Mouse (Mus musculus) naive thymus-derived CD4-positive, alpha-beta T cell, adult 2 months (primary cell): Measurements from ENCODE around the gene Usp30.

Source experiments
- DNase-seq: peaks from one replicate; pipeline ENCODE4 v3.0.0-alpha.2; 2011; ENCODE audit warnings: low read depth

Gene Usp30

DNA sequence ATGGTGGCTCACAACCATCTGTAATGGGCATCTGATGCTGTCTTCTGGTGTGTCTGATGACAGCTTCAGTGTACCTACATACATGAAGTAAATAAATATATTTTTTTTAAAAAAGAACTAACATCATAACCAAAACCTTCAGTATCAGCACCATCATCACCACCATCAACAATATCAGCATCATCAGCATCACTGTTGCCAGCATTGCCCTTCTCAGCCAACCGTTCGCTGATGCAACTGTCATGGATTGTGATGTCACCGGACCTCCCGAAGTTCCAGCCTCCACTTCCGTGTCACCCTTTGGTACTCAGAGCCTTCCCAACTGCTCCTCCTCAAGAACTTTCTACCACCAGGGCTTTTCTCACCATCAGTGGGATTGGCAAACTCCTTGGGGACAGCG, at the start of gene Usp30:
TSS of gene Usp30 (plus strand) at position 301 of the 400 bp plus-strand sequence.
- DNase-seq: no peak

DNA sequence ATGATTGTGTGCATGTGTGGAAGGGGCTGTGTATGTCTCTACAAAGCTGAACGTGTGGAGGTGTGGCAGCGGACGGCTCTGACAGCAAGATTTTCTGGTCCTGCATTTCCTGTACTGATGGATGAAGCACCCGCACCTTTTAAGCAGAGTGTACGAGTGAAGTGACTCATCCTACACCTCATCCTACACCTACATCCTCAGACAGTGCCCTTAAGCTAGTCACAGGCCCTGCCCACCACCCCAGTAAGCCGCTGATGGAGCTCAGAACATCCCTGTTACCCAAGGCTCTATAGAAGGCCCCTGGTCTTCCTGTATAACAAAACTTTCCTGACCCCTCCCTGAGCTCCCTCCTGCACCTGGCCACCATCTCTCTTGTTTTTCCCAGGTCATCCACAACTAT, 40.9 kb upstream of the Usp30 start:
- no peak for DNase-seq

DNA sequence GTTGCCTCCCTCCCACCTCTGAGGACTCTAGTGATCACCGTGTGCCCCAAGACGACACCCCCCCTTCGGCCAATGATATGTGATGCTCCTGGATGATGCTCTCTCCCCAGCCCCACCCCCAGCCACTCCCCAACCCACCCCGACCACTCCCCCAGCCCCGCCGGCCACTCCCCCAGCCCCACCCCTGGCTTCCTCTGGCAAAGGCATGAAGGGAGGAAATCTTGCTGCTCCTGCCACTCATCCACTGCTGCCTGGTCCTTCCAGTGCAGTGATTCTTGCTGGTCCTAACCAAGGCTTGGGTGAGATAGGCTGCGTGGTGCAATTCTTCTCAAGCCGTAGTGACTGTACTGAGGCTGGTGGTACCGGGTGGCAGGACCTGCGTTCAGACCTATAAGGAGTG, 40.4 kb upstream of the Usp30 start:
- DNase-seq: no peak

DNA sequence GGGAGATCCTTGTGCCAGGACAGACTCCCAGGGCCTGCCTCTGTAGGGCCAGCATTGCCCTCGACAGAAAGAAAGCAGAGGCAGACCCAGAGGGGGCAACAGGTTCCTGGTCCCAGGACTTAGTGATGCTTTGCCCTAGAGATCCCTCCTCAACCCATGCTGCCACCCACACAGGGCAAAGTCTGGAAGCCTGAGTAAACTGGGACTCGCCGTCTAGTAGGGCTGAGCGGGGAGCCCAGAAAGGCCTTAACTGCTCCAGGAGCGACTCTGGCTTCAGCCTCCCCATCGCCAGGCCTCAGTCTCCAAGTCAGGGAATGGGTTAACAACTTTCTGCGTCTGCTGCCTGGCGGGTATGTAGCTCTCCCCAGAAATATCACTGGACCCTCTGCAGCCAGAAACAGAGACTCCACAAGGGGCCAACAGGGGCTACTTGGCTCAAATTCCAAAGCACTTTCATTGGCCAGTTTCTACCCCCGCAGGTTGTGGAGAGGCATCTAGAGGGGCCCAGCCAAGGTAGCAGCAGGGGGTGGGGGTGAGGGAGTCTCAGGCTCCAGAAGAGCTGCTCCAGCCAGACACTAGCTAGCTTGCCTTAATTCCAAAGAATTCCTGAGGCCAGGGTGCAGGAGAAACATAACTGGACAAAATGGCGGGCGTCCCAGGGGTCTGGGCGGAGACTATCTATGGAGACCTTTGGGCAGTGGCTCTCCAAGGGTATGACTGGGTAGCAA, 37.9 kb upstream of the Usp30 start:
- DNase-seq: no peak

DNA sequence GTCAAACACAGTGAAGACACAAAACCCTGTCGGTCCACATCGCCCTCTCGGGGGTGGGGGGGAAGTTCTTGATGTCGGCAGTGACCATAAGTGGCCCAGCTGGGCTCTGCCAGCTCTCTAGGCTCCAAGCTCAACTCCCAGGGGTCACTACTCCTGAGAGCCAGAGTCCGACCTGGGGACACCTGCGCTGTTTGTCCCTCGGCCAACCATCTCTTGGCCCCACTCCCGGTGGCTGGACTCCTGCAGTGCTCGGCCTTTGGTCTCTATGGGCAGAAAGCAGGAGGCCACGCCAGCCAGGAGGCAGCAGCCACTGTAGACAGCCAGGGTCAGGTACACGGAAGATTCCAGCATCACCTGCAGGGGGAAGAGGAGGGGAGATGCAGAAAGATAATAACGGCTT, 37.1 kb upstream of the Usp30 start:
- no peak for DNase-seq

DNA sequence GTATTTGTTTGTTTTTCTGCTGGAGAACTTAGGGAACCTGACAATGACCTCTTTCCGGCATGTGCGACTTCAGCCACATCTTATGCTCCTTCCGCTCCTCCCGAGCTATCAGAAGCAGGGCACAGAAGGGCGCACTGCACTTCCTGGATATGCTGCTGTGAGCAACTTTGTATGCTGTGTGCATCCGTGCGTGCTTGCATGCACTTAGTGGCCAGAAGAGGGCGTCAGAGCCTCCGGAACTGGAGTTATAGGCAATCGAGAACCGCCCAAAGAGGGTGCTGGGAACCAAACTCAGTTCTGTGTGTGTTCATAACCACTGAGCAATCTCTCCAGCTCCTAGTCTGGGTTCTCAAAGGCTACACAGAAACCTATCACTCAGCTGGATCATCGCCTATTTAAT, 34.6 kb upstream of the Usp30 start:
- DNase-seq: no peak

DNA sequence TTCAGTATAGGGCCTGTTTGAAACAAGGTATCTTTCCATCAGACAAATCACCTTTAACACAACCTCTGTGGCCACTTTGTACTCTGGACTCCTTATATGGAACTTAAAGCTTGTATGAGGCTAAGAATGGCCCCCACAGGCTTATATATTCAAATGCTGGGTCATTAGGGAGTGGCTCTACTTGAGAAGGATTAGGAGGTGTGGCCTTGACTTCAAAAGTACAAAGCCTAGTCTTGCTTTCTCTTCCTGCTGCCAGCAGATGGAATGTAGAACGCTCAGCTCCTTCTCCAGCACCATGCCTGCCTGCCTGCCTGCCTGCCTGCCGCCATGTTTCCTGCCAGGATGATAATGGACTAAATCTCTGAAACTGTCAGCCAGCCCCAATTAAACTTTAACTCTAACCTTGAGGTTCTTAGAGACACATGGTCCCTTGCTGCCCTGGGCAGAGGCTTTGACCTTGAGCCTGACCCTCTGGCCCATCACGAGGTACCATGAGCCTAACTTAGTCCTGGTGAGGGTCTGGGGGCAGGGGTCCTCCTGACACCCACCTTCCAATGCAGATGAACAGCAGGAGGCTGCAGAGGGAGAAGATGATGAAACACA, 33.0 kb upstream of the Usp30 start:
- no peak for DNase-seq

DNA sequence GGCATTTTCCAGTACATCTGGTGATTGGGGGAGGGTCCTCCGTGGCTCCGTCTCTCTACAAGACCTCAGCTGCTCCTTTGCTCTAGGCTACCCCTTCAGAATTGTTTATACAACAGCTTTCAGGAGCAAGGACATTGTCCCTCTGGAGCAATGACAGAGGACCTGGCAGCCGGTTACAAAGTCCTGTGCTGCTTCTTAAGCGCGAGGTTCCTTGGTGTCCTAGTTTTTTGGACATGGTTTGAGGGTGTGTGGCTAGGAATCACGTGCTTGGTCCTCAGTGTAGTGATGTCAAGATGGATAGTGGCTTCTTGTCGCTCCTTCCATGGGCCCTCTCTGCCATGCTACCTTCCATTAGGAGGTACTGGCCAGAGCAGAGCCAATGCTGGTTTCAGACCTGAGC, 30.9 kb upstream of the Usp30 start:
- DNase-seq: no peak

DNA sequence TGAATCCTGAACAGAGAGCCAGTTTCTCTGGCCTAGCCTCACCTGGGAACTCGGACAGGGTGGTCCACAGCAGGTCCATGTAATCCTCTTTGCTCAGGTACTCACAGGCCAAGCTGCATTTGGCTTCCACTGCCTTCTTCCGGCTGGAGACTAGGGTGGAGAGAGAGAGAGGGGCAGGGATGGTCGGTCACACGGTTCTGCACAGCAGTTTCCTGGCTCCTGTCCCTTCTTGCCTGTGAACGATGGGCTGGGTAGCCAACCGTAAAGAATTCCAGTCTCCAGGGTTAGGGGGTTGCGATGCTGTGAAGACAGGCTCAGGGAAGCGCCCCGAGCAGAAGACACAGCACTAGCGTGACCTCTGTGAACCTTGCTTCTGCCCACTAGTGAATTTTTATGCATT, 30.1 kb upstream of the Usp30 start:
- DNase-seq: no peak

DNA sequence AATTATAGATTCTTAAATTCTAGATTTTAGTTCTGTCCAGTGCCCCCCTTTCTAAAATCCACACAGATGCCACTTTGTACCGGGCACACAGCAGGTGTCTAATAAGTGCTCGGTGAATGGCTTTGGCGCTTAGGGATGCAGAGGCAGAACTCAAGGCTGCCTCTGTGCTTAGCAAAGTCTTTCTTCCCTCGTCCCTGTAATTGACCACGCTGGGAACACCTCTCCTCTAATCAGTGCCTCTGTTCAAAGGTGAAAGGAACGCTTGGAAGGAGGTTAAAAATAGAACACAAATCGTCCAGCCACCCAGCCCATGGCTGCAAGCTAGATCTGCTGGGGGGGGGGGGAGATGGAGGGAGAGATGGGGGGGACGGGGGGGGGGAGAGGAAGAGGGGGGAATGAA, 24.8 kb upstream of the Usp30 start:
- DNase-seq: no peak

DNA sequence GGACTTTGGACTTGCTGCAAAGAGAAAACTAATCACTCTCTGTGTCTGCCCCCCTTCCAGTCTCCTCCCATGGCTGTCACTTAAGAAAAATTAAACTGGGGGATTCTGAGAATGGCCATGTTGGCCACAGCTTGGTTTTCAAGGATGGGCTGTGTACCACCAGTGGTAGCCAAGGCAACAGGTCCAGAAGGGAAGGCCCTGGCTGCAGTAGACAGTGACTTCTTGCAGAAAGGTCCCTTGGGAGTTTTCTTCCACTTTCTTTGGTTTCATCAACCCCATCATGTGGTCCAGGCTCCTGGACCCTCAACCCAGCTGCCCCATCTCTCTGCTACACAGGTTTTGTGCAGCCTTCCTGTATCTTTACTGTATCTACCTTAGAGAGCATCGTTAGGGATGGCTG, 24.4 kb upstream of the Usp30 start:
- no peak for DNase-seq

DNA sequence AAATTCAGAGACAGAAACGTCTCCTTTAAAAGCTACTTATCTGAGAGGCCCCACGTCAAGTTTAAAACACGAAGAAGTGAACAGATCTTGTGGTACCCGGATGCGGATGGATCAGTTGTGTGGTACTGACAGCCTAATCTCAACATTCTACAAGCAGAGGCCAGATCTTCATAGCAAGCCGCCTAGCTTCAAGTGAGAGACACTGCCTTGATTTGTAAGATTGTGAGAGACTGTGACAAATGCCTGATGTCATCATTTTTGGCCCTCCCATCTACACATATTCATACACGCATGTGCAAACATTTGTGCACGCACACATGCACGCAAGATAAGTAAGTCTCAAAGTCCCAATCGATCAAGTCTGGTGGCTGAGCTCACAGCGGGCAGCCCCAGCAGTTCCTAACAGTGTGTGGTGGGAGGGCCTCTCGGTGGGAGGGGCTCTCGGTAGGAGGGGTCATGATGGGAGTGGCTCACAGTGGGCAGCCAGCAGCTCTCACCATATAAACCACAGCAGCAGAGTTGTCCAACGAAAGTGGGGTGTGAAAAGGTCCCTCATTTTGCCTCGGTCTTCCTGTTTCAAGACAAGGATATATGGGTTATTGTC, 23.8 kb upstream of the Usp30 start:
- DNase-seq: peak; percentile 7

DNA sequence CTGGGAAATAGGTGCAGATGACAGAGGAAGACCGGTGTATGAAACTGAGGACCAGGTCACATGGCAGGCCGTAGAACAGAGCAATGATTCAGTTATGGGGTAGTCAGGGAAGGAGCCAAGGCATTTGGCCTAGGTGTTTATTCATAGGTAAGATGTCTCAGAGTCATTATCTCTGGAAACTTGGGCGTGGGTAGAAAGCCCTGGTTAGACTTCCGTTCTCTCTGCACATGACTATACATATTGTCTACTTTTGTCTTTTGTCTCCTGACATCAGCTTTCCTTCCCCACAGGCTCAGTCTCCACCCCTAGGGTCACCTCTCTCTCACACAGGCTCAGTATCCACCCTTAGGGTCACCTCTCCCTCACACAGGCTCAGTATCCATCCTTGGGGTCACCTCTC, 21.5 kb upstream of the Usp30 start:
- no peak for DNase-seq

DNA sequence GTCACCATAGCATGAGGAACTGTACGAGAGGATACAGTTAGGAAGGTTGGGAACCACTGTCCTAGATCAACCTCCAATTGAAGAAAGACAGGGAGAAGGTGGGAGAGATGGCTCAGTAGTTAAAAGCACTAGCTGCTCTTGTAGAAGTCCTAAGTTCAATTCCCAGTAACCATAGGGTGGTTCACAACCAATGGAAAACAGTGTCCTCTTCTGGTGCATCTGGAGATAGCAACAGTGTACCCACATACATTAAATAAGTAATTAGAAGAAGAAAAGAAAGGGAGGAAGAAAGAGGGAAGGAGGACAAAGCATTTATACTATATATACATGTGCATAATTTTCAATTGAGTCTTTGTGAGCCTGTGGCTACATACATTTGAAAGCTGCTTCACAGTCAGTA, 20.1 kb upstream of the Usp30 start:
- DNase-seq: peak; percentile 28

DNA sequence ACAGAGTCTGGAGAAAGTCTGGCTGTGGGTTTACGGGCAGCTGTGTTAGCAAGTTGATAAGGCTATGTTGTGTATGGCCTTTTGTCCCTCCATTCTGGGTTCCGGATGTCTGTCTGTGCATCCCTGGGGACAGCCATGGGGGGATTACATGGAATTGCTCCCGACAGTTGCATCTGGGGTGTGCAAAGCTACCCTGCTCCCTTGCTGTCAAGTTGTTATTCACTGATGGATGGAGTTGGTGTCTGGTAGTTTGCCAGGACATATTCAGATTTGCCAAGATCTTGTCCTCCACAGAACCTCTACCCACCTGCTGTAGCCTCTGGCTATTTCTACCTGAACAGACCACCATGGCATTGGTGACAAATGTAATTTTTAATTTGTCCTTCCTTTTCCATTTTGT, 19.1 kb upstream of the Usp30 start:
- DNase-seq: no peak

DNA sequence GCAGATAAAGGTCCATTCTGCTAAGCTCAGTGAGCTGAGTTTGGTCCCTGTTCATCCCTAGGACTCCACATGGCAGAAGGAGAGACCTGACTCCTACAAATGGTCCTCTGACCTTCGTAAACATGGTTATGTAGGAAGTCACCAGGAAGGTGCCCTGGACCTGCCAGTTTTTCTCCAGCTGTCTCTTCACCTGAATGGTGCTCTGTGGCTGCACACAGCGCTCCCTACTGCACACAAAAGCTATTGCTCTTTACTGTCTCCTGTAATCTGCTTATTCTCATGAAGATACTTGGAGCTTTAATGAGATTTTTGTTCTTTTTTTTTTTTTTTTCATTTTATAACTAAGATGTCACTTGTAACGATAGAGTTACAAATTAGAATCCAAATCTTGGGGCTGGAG, 18.7 kb upstream of the Usp30 start:
- no peak for DNase-seq

DNA sequence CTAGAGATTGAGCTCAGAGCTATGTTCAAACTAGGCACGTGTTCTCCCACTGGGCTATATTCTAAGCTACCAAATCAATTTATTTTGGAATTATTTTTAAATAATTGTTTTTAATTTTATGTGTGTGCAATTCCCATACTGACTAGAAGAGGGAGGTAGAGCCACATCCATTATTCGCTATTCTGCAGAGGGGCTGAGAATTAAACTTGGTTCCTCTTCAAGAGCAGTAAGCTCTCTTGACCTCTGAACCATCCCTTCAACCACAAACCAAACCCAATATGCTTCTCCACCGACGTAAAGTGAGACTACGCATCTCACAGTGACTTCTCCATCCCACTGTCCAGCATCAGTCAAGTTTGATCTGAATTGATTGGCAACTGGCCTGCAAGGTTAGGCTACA, 18.1 kb upstream of the Usp30 start:
- no peak for DNase-seq

DNA sequence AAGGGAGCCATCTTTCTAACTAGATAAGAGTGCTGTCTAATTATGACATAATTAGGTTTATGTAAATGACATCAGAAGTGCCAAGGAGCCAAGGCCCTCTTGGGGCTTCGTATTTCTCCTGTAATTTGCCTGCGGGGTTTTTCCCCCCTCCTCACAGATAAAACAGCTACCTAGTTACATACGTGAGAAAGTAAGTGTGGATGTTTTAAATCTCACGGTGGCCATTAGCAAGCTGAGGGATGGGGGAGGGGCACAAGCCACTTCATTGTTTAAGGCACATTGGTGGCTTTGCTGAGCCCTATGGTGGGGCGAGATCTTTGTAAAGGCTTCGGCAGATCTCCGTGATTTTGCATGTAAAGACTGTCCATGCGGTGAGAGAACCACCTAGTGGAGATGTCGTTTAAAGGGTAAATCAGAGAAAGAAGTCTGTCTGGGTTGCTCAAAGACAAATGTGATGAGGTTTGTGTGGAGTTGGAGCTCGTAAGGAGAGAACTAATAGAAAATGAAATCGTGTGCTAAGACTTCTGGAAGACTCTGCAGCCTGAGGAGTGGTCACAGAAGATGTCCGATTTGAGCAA, 16.4 kb upstream of the Usp30 start:
- no peak for DNase-seq

DNA sequence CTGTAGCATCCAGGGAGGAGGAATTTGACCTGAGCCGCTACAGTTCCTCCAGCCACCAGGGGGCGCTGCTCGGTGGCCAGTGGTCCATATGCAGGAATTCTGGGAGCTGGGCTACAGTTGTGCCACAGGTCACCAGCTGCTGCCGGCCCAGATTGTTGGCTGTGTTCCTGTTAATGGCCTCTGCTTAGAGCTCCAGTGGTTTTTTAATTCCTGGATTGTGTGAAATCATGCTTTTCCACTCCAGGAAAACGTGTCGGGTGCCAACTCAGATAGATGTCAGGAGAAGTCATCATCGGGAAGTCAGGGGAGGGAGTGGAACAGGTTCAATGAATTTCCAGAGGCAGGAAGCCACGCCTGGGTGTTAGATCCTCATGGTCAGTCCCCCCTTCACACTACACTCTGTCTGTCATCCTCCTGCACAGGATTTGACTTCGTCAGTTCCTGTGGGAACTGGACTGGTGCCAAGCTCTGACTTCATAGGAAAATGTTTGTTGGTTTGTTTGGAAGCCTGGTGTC, 13.0 kb upstream of the Usp30 start:
- DNase-seq: peak; percentile 57

DNA sequence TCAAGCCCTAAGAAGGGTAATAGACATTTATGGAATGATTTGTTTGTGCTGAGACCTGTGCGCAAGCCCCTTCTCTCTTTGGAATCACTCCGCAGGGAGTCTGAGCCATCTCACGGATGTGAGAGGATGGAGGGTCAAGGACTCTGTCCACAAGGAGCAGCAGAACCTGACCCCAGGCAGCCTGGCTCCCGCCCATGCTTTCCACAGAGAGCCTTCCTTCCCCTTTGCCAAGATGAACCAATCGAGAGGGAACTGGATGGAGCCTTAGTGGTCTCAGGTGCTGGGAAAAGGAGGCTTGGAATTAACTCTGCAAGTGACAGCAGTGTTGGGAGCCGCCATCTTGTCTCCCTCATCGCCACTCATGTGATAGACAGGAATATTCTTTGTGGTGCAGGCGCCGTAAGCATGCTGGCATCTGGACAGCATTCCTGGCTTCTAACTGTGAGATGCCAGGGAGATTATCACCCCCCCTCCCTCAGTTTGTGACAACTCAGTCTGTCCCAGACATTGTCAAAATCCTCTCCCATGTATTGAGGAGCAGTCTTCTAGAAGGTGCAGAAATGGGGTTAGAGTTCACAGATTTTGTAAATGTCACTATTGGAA, 8.0 kb upstream of the Usp30 start:
- DNase-seq: no peak

DNA sequence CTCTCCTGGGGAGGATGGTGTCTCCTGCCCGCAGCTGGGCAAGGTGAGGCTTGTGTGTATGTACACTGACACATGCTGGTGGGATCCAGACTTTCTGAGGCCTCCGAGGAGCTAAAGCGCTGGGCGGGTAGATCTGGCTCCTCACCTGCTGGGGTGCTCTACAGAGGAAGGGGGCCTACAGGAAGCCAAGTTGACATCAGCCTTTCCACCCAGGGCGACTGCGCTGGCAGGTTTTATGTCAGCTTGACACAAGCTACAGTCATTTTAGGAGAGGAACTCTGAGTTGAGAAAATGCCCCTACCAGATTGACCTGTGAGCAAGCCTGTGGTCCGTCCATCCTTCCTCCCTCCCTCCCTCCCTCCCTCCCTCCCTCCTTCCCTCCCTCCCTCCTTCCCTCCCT, 3.6 kb upstream of the Usp30 start:
- DNase-seq: no peak

DNA sequence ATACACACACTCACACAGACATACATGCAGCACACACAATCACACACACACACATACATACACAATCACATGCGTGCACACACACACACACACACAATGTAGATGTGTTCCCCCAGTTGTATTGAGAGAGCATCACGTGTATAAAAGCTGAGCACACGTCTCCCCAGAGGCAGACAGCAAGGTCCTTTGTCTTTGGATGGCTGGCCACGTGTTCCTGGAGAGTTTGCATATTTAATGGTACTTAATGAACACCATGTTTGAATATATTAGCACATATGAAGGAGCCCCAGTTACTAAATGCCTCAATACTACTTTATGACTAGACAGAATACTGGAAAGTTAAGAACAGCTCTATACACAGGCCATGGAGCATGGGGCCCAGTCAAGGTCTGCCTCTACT, 1.3 kb upstream of the Usp30 start:
- no peak for DNase-seq

DNA sequence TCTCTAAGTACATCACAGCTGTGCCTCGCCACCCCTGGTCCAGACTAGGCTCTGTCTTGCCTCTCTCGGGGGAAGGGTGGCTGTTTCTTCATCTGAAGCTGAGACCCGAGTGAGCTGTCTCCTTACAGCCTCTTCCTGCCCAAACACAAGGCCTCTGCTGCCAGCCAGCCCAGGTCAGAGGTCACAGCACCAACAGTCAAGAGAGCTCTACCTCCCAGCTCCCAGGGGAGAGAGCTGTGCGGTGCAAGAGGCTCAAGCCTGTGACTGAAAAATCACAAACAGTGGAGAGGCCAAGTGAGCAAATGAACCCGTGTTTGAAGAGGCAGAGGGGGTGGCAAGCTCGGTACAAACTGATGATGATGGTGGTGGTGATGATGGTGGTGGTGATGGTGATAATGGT, 1.3 kb downstream of the Usp30 start:
- DNase-seq: no peak
